Mouse (Mus musculus): Measurements from ENCODE around the gene Osbpl5.

- TF ChIP-seq ZNF384 (IDR thresholded peaks at IDR 0.05; ENCODE audit: low read depth, low read length) = no peak
- TF ChIP-seq CHD2 (IDR thresholded peaks at IDR 0.05; ENCODE audit: low read depth, low read length) = no peak
- no peak for TF ChIP-seq HCFC1 (IDR thresholded peaks at IDR 0.05; ENCODE audit: borderline replicate concordance, insufficient read depth, low read length)
Measured at GRCm38 (mm10) chr7:143776137-143776536, 19.4 kb upstream of the Osbpl5 start.

All from ES-E14 (cell line).